Mouse (Mus musculus): Measurements from ENCODE around the gene Stard5.

Stard5 gene

DNA sequence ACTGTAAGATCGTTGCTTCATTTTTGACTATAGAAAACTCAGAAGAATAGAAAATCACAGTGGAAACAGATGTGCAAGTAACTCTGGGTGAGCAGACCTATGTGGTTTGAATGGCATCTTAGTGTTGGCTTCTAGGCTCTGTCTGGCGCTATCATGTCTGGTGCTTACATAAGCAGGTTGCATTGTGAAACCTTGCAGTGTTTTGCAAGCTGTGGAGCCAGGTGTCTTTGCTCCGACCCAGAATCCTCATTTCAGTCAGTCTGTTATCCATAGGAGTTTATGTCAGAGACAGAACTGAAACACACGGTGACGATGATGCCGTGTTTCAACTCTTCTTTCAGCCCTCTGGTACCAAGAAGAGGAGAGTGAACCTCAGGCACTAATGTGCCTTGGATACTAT lies 2.1 kb downstream of the Stard5 start:
- no peak for DNase-seq (ENCODE audit: low read depth, low spot score)

DNA sequence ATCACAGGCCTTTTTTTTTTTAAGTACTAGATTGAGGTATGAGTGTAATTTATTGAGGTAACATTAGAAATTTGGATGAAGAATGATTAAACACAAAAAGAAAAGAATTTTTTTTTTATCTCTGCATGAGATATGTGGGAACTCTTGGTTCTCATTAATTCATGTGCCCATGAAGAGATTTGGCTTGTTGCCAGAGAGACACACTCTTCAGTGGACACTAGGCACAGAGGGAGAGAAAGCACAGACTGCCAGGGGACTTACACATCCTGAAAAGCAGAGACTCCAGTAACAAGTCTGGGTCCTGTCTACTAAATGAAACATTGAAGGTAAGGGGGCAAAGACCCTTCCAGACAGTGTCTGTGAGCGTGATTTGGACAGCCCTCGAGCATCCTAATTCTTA lies 4.0 kb downstream of the Stard5 start:
- DNase-seq (ENCODE audit: low read depth, low spot score) = no peak

DNA sequence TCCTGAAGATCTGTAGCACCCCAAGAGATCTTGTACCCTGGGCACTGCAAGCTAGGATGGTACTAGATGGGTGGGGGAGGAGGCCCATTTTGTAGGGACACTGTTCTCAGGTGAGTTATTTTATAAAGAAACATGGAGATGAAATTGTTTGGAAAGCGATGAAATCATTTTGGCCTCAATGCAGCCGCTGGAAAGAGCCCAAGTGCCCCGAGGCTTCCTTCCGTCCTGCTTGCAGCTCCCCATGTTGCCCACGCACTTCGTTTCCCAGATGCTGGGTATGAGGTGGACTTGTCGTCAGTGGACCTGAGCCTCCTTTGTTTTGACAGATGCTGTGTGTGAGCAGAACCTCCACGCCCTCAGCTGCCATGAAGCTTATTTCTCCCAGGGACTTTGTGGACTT lies 4.7 kb downstream of the Stard5 start:
- DNase-seq (ENCODE audit: low read depth, low spot score) = no peak

DNA sequence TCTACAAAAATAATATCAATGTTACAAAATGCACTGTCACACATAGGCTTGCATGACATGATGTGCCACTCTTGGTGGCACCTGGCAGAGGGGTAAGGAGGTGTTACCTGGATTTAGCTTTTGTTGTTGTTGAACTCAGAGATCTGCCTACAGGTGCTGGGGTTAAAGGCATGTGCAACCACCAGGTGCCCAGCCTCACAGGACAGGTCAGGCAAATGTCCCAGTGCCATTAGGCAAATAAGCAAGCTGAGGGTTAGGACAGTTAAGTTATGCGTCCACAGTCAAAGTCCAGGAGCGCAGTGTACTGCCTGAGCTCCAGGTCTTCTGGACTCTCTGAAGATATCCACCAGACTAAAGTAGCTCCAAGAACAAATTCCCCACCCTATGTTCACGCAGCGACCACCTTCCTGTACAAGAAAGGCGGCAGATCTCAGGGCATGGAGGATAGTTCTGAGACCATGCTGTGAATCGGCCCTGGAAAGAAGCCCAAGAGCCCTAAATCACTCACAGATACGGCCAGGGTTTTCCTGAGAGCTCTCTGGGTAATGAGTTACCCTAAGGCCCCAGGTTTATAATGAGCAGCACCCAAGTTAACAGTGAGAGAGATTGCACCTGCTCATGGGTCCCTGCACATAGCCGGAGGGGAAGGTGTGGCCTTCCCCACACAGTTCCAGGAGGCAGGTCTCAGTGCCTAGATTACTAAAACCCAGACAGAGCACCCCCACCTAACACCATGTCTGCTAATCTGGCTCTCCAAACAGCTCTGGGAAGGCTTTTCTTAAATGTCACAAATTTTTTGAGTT lies 6.2 kb downstream of the Stard5 start:
- DNase-seq (ENCODE audit: low read depth, low spot score) = no peak

DNA sequence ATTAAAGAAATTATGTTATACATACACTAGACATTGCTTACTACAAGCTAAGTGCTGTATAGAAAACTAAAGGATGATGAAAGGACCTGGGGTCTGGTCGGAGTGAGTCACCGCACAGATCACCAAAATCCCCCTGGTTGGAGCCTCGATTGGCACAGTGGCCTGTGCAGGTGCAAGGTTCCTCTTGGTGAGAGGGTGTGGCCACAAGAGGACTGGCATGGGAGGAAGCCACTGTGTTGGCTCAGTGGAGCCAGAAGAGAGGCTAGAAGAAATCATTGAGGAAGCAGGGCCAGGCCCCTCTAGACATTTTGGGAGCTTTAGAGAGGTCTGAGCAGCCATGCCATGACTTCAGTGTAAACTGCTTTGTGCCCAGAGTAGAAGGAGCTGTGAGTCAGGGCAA lies 7.3 kb downstream of the Stard5 start:
- no peak for DNase-seq (ENCODE audit: low read depth, low spot score)

DNA sequence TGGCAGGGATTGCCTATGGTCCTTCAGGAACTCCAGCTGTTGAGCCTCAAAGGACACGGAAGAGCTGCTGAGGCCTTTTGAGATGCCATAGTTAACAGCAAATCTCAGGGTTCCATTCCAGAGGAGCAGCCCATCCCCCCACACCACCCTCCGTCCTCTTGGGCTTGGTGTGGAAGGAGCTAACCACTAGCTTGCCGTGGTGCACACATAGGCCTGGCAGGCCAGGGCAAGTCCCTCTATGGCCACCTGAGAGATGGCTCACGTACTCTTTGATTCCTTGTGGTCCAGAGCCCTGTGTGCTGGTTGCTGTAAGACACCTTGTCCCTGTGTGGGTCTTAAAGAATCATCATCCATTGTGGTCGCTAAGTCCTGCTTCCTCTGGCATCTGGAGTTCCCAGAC lies 8.8 kb downstream of the Stard5 start:
- no peak for DNase-seq (ENCODE audit: low read depth, low spot score)

DNA sequence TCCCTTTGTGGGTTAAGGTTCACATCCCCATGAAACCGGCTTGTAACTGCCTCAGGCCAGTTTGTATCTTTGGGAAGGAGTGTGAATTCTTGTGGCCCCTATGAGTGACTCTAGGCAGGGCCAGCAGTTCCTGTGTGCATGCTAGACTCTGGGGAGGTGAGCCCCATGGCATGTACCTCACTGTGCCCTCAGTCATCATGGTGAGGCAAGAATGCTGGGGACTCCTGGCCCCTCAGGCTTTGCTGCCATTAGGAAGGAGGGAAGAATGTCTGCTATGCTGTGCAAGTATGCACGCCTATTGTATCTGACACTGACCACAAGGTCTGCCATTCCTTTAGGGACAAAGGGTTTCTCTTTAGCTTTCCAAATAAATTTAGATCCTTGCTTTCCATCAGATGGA lies 9.4 kb downstream of the Stard5 start:
- no peak for DNase-seq (ENCODE audit: low read depth, low spot score)

DNA sequence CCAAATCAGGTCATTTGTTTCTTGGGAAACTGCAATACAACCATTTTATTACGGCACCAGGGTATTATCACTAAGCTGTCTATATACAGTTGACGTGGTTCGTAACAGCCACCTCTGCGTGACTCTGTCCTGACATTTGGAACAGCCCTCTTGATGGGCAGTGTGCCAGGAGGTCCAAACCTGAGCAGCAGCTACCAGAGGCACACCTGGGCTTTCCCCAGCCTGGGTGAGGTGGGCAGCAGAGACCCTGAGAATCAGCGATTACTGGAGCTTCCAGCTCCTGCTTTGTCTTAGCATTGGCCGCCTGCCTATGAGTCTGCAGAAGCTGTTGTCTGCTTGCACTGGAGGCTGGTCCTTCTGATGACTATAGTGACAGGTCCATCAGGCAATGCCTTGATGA lies 11.8 kb downstream of the Stard5 start:
- DNase-seq (ENCODE audit: low read depth, low spot score) = no peak

DNA sequence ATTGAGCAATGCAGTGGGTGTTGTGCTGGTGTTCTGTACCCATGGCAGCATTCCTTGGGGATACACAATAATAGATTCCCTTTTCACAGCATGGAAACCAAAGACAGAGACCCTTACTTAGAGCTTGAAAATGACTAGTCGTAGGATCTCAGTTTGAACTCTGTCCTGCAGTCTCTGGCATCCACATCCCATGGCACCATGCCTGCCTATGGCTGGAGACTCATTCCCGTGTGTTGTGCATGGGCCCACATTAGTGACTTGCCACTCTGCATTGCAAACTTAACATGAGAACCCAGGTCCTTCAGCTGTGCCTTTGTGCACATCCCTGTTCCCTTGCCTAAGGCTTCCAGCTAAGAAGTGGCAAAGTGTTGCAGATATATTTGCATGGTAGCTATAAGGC lies 13.0 kb downstream of the Stard5 start:
- no peak for DNase-seq (ENCODE audit: low read depth, low spot score)

DNA sequence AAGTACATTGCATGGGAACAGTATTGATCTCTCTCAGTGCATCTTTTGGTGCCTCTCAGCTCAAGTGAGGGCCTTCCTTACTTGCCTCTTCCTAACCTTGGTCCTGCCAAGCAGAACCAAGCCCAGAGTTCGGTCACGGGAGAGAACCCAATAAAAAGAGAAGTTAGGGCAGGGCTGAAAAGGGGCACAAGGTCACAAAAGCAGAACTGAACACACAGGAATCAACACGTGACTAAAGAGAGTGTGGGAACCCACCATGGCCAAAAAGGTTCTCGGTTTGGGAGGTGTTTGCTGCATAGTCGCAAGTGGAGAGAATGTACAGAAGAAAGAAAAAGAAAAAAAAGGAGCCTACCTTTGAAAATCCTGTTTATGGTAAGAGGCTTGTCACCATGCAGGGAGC lies 13.7 kb downstream of the Stard5 start:
- no peak for DNase-seq (ENCODE audit: low read depth, low spot score)

DNA sequence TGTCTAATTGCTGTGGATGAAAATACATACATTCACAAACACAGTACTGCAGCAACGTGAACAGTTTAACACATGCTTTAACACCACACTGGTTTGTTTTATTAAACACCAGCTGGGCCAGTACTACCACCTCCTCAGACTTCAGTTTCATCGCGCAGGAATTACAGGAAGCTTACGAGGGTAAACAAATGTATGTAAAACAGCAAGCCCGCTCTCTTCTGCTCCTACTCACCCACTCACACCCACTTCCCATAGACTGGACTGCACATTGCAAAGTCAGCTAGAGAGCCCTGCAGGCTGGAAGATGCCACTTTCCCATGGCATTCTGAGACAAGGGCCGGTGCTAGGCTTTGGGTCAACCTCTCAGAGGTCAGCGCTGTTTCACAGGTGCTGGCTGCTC lies 17.0 kb downstream of the Stard5 start:
- no peak for DNase-seq (ENCODE audit: low read depth, low spot score)

DNA sequence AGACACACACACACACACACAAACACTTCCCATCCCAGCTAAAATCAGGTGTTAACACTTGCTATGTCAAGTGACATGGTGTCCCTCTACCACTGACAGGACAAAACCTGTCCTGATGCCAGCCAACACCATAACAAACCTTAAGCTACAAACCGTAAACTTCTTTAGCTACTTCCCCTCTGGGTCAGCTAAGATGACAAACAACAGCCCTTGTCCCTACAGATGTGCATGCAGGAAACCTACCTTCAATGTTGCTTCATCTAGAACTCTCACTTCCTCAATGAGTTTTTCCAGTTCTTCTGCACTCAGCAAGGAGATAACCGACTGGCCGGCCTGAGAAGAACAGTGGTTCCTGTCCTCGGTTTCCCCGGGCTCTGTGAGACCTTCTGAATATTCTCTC lies 18.9 kb downstream of the Stard5 start:
- no peak for DNase-seq (ENCODE audit: low read depth, low spot score)

DNA sequence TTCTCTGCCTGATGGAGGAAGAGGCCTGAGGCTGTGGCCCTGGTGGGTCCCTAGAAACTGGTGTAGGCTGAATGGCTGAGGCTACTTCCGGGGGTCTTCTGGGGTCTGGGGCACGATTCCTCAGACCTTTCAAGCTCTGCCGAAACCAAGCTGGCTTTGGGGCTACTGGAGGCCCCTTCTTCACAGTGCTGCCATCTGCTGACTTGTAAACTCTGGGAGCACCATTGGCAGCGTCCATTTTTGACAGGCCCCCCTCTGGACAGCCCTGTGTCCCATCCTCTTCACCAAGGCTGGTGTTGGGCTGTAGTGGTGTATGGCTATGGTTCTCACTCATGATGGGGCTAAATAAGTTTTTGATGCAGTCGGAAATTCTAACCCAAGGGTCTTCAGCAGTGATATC lies 20.7 kb downstream of the Stard5 start:
- DNase-seq (ENCODE audit: low read depth, low spot score) = no peak

DNA sequence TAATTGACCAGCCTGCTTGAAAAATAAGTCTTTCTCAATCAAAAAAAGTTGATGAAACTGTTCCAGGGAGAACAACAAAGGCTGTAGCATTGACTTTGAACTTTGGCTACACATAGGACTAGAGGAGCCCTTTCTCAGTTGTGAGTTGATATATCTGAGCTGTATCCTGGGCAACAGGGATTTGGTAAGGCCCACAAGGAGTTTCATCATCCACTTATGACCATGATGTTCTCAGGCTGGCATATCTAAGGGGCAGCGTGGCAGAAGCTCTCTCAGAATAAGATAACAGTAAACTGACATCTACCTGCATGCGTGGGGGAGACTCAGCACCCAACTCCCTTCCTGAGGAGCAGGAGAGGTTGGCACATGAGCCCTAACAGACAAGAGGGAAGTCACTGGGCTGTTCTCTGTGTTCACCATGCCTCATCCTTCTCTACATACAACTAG lies 21.9 kb downstream of the Stard5 start:
- no peak for DNase-seq (ENCODE audit: low read depth, low spot score)

DNA sequence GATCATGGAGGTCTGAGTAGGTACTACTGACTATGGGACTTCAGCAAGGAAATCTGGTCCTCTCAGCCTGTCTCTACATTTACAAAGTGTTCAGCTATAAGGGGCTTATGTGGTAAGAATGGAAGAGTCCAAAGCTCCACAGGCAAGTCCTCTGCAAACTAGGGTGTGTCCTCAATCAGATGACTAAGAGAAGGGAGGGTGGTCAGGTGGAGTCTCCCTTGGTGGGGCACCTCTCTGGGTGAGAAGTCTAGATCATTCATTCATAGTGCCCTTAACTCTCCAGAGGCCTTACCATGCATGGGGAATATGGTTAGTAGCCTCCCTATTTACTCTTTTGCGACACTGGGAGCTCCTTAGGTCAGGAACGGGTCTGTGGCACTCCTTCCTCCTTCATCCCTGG lies 22.4 kb downstream of the Stard5 start:
- no peak for DNase-seq (ENCODE audit: low read depth, low spot score)

DNA sequence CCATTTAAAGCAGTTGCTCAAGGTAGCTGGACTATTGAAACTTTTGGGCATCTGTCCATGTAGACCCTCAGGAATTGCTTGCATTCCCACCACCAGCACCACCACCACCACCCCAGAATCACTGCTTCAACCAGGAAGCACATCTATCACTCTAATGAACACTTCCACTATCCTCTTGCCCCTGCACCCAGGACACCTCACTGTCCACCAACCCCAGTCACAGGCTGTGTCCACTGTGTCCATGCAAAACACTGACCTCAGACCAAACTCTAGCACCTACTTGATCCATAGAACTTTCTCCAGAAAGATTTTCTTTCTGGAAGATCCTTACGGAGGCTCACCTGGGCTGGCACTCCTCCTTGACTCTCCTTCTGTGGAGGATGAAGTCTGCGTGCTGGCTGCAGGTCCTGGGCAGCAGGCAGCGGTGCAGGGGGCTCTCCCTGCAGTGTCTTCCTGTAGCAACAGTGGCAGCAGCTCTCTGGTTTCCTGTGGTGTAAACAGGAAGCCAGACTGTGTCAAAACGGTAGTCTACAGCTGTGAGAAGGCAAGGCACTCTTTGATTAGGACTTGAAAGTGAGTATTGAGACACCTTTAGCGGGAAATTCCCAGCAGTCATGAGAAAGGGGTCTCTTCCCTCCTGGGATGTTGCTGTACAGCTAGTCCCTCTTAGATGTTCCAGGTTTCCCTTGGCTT lies 23.3 kb downstream of the Stard5 start:
- no peak for DNase-seq (ENCODE audit: low read depth, low spot score)

DNA sequence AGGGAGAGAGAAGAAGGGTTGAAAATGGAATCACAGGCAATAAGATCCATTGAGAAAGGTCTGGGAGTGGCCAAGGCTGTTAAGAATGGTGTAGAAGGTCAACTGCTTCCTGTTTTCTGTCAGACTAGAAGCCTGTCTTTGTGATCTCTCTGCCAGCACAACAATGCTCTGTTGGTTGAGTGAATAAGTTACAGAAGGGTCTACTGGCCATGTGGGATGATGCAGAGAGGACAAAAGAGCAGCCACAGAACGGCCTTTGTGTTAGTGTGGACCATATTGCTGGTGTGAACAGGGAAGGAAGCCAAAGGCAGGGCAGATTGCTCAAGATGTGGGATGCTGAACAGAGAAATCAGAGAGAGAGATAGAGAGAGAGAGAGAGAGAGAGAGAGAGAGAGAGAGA lies 27.0 kb downstream of the Stard5 start:
- no peak for DNase-seq (ENCODE audit: low read depth, low spot score)

DNA sequence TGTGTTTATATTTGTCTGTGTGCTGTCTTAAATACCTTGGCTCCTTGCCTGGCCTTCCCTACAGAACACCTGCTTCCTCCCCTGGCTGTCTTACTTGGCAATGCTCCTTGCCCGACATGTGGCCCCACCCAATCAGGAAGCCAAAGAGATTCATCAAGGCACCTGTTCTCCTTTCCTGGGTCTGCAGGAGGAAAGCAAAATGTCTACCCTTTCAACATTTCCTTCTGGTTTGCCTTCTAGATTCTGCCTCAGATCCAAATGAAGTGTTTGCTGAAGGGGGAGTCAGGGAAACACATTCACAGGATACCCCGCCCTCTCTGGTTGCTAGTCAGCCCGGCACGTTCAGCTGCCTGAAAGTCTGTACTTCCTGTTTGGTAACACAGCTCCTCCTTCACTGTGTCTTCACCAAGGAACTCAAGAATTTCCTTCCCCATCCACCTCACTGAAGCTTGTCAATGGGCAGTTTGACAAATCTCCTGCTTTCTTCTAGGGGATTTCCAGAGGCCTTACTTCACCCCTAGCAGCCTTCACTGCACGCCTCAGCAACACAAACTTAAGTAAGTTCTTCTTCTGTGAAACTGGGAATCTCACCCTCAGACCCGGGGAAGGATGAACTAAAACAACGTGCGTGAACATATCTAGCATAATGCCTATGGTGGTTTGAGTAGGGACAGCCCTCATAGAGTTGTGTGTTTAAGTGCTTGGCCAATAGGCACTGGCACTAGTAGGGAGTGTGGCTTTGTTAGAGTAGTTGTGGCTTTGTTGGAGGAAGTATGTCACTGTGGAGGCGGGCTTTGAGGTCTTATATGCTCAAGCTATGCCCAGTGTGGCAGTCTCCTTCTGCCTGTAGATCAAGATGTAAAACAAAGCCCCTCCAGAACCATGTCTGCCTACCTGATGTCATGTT lies 27.7 kb downstream of the Stard5 start:
- no peak for DNase-seq (ENCODE audit: low read depth, low spot score)

DNA sequence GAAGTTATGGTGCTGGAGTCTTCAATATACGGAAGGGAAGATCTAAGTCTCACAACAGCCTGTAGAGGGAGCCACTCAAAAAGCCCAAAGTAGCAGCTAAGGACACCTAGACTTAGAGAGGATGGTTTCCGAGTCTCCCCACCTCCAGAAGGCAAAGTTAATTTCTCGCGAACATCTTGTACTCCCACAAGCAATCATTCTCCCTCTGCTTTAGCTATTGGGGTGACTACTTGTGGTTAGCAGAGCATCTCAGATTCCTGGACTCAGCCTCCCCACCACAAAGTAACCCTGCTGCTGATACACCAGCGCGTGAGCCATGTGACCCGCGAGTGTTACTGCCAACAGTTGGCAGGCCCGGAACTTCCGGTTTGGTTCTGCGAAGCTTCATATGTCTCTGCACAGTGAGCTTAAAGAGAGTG lies 28.5 kb downstream of the Stard5 start:
- DNase-seq (ENCODE audit: low read depth, low spot score) = no peak

DNA sequence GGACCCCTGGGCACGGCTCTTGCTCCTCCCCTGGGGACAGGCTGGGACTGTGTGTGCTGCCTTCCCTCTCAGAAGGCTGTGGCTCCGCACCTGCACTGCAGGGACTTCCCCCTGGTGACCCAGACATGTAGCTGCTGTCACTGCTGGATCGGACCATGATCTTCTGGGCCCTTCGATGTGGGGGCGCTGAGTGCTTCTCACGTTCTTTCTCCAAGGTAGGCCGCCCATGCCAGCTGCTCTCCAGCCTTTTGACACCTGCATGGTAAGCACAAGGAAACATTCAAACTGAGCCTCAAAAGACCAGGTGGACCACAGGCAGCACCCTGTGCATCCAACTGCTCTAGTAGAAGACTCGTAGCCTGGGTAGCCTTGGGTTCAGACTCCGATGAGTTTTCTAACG lies 29.3 kb downstream of the Stard5 start:
- DNase-seq (ENCODE audit: low read depth, low spot score) = no peak

DNA sequence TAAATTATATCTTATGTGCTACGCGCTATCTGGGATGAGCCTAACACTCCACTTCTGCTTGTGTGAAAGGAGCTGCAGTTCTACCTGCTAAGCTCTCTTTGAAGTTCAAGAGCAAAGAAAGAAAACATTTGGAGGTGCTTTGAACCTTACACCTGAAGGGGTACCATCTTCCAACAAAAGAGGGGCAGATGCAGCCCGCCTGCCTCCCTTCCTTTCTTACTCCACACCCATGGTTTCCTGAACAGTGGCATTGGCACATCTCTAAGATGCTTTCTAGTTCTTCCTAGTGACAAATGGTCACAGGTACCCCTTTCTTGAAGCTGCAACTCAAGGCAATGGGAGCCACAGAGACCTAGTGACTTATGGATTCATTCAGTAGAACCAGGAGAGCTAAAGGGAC lies 30.0 kb downstream of the Stard5 start:
- no peak for DNase-seq (ENCODE audit: low read depth, low spot score)

DNA sequence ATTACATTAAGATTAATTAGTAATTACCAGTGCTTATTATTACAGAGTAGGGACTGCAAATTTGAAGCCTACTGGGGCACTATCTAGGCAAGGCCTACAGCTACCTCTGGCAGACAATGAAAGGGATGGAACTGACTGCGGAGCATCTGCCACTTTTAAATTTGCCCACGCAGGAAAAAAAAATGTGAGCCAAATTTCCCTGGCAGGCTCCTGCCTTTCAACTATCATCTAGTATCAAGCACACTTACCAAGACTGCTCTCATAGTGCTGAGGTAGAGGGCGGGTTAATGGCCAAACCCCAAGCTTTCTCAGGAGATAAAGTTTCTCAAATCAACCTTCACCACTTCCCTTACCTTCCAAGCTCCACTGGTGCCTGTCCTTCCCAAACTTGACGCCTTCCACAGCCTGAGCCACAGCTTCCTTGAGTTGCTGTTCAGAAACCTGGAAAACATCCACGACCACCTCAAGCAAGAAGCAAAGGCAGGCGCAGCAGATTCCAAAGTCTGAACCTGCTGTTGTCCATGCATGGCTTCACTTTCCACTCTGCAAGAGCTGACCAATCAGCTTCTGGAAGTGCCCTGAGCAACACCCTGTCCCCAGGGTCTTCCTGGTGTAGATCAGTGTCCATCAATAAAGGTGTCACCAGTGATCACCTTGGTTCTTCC lies 31.1 kb downstream of the Stard5 start:
- no peak for DNase-seq (ENCODE audit: low read depth, low spot score)

Measured in retina, postnatal 7 days (tissue).